Mouse (Mus musculus) E14TG2a.4 (cell line): ENCODE results near the gene Usp9y.

ENCODE experiments used
- H3K27me3 ChIP-seq: 2 replicates; pipeline ENCODE4 v1.6.1; 2014; ENCODE audit warnings: low read length, control low read depth; ENCODE audit not compliant: insufficient read depth
- H3K36me3 ChIP-seq: 2 replicates; pipeline ENCODE4 v1.6.1; 2014; ENCODE audit warnings: low read length, control low read depth; ENCODE audit not compliant: insufficient read depth
- H3K4me1 ChIP-seq: replicated peaks from 2 replicates; pipeline ENCODE4 v1.6.1; 2014; ENCODE audit warnings: low read depth, low read length, control low read depth
- H3K4me3 ChIP-seq: replicated peaks from 2 replicates; pipeline ENCODE4 v1.5.1; 2014; ENCODE audit warnings: mild to moderate bottlenecking, low read length
- H3K9me3 ChIP-seq: 2 replicates; pipeline ENCODE4 v1.6.1; 2014; ENCODE audit warnings: low read length, control low read depth
- CTCF ChIP-seq: conservative IDR thresholded peaks from 2 replicates; pipeline ENCODE4 v1.5.1; 2014; ENCODE audit warnings: low read length
- NANOG ChIP-seq: IDR thresholded peaks from 2 replicates; pipeline ENCODE4 v1.6.1; 2014; ENCODE audit warnings: borderline replicate concordance, low read length, mixed read lengths
- POU5F1 ChIP-seq: IDR thresholded peaks from 2 replicates; pipeline ENCODE4 v1.6.1; 2014; ENCODE audit warnings: low read length, borderline replicate concordance

Usp9y gene

DNA sequence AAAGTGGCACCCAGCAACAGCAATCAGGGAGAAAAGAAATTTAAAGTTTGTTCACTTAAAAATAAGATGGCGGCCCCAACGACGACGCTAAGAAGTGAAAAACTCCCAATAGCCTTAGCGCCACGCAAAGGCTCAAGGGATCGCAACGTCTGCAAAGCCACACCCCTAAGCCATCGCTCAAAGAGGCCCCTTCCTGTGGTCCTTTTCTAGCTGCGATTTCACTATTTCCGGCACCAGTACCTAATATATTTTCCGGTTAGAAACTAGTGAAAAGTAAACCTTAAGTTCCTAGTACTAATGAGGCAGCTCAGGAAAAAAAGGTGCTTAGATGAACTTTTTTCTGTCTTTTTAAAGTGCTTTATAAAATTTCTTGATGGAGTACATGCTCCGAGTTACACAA lies at the start of gene Usp9y:
TSS of gene Usp9y (minus strand) at position 101 of the 400 bp plus-strand sequence.
- Histone ChIP-seq H3K4me3 (no peak within 1 kb of the TSS), H3K27me3 (no peaks in the 10 kb centered on the region)
- TF ChIP-seq CTCF (no peak), NANOG (no peak), POU5F1 (no peak)

DNA sequence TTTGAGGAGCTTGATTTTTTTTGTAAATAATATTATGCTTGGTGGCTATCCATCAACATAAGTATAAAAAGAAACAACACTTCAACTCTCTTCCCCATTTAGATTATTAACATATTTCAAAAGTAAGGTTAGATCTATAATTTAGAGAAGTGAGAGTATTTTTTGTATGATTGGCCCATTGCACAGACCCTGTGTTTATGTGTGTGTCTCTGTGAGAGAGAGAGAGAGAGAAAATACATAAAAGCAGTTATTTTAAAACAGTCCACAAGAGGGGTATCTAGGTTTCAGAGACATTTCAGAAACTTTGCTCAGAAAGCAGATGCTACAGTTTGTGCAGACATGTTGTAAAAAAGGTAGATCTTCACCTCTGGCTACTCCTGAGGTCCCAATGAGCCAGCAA lies 165.9 kb downstream of the Usp9y start:
- H3K27me3 ChIP-seq = no peaks in the 10 kb centered on the region
- H3K9me3 ChIP-seq = no peaks in the 10 kb centered on the region
- TF ChIP-seq POU5F1 (no peak), NANOG (no peak), CTCF (no peak)
- no peak overlapping the region for H3K4me3 ChIP-seq
- H3K36me3 ChIP-seq = no peaks in the 10 kb centered on the region
- no peaks in the 10 kb centered on the region for H3K4me1 ChIP-seq

More for the DNA sequence above, at the start of gene Usp9y:
- Histone ChIP-seq H3K4me1 (no peaks in the 10 kb centered on the region), H3K9me3 (no peaks in the 10 kb centered on the region; the same call in 1 of the 2 replicates), H3K36me3 (no peaks in the 10 kb centered on the region)

DNA sequence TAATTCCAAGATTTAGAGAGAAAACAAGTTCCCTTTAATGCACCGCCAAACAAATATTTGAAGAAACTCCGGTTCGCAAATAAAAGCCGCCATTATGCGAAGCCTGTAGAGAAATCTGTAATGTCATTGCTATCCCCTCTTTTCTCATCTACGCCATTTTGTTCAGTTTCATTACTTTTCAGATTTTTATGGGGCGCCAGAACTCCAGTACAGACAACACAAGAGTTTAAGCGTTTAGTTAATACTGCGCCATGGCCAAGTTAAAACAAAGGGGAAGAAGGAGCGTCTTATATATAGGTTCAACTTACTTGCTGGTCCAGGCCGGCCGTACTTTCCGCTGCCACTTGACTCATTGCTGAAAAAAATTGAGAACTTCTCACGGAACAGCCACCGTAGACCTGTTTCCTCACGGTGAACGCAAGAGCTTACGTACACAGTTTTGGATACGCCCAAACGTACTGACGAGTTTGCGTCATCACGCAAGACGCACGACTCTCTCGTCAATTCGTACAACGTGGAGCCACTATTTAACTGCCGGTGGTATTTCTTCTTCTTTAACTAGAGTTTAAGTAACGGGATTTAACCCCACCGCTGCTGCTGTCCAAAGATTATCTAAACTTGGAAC lies 173.3 kb downstream of the Usp9y start, which contains the start of gene Ddx3y:
TSS of gene Ddx3y (minus strand) at position 459 of the 625 bp plus-strand sequence.
- Histone ChIP-seq H3K4me3 (peak within 1 kb of the TSS; percentile 79), H3K4me1 (no peaks in the 10 kb centered on the region), H3K27me3 (no peaks in the 10 kb centered on the region), H3K36me3 (peaks cover 12% of the 10 kb centered on the region), H3K9me3 (no peaks in the 10 kb centered on the region; the same call in 1 of the 2 replicates)
- TF ChIP-seq POU5F1 (no peak), NANOG (no peak), CTCF (no peak)

DNA sequence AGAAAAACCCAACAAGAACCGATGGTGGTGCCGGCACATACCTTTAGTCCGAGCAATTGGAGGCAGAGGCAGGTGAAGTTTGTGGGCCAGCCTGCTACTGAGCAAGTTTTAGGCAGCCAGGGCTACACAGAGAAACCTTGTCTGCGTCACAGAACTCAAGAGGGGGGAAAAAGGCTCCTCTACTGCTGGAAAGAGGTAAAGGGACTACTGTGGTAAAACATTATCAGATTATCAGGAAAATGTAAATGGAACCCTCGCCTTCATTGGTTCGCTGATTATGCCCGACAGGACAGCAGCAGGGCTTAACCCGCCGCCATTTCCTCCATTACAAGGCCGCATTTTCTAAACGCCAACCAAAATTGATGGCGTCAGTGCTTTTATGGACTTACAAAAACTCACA lies 173.8 kb downstream of the Usp9y start:
- Histone ChIP-seq H3K9me3 (no peaks in the 10 kb centered on the region; the same call in 1 of the 2 replicates), H3K4me3 (peak overlapping the region; percentile 79), H3K36me3 (peaks cover 12% of the 10 kb centered on the region), H3K4me1 (no peaks in the 10 kb centered on the region), H3K27me3 (no peaks in the 10 kb centered on the region)
- TF ChIP-seq POU5F1 = no peak
- no peak for TF ChIP-seq NANOG
- no peak for TF ChIP-seq CTCF
